Mouse (Mus musculus) ES-Bruce4 (cell line): ENCODE results near the gene Retreg1.

Experiments used
- EP300 ChIP-seq: IDR thresholded peaks from 2 replicates; pipeline ENCODE4 v1.6.1; 2011; ENCODE audit warnings: low read depth, low read length; ENCODE audit not compliant: insufficient read depth
- POLR2A ChIP-seq: IDR thresholded peaks from one replicate; pipeline ENCODE4 v1.8.1; 2011; ENCODE audit warnings: low read length; ENCODE audit not compliant: insufficient read depth

GRCm38 (mm10) chr15:25927106-25927505 is 84.1 kb downstream of the Retreg1 start:
- TF ChIP-seq POLR2A, result no peak
- no peak for TF ChIP-seq EP300
